Mouse (Mus musculus): ENCODE results near the gene Ddit4.
A peak's percentile ranks its signal among the peaks of the same experiment; 100 is the strongest.
"Not testable (repeated sequence)": the region's sequence is repeated elsewhere in the genome, so short reads cannot be mapped to it uniquely, and the experiment has no call there.

The Ddit4 gene

GRCm38 (mm10) chr10:59951211-59952151 lies at the start of gene Ddit4:
Gene Ddit4, minus strand, starts transcription at chr10:59951834.
- peak; percentile 100 for DNase-seq

GRCm38 (mm10) chr10:59999057-59999456 lies 47.4 kb upstream of the Ddit4 start:
- DNase-seq: no peak

- peak; percentile 51 to 56 for DNase-seq
Observed at GRCm38 (mm10) chr10:59997591-59997990, 46.0 kb upstream of the Ddit4 start.

- no peak for DNase-seq
Observed at GRCm38 (mm10) chr10:59995889-59996288, 44.3 kb upstream of the Ddit4 start.

GRCm38 (mm10) chr10:59993813-59994212 lies 42.2 kb upstream of the Ddit4 start:
- not testable (repeated sequence) for DNase-seq

- no peak for DNase-seq
Observed at GRCm38 (mm10) chr10:59992024-59992423, 40.4 kb upstream of the Ddit4 start.

- DNase-seq: no peak
Observed at GRCm38 (mm10) chr10:59991262-59991880, 39.7 kb upstream of the Ddit4 start.

- no peak for DNase-seq
Observed at GRCm38 (mm10) chr10:59990393-59990792, 38.8 kb upstream of the Ddit4 start.

- DNase-seq: no peak
Observed at GRCm38 (mm10) chr10:59988036-59988435, 36.4 kb upstream of the Ddit4 start.

- no peak for DNase-seq
Observed at GRCm38 (mm10) chr10:59982379-59982873, 30.8 kb upstream of the Ddit4 start.

GRCm38 (mm10) chr10:59981792-59982191 lies 30.2 kb upstream of the Ddit4 start:
- DNase-seq: no peak

GRCm38 (mm10) chr10:59981336-59981735 lies 29.7 kb upstream of the Ddit4 start:
- no peak for DNase-seq

GRCm38 (mm10) chr10:59980815-59981244 lies 29.2 kb upstream of the Ddit4 start:
- DNase-seq: no peak

- DNase-seq: peak; percentile 80 to 88
Observed at GRCm38 (mm10) chr10:59978873-59979743, 27.5 kb upstream of the Ddit4 start.

- no peak for DNase-seq
Observed at GRCm38 (mm10) chr10:59978401-59978800, 26.8 kb upstream of the Ddit4 start.

- no peak for DNase-seq
Observed at GRCm38 (mm10) chr10:59977715-59978343, 26.2 kb upstream of the Ddit4 start.

- DNase-seq: no peak
Observed at GRCm38 (mm10) chr10:59977141-59977540, 25.5 kb upstream of the Ddit4 start.

GRCm38 (mm10) chr10:59974786-59975185 lies 23.2 kb upstream of the Ddit4 start:
- DNase-seq: no peak

GRCm38 (mm10) chr10:59974191-59974664 lies 22.6 kb upstream of the Ddit4 start:
- peak; percentile 79 to 80 for DNase-seq

- no peak for DNase-seq
Observed at GRCm38 (mm10) chr10:59973400-59973799, 21.8 kb upstream of the Ddit4 start.

GRCm38 (mm10) chr10:59972999-59973398 lies 21.4 kb upstream of the Ddit4 start:
- DNase-seq: no peak

- peak; percentile 68 to 77 for DNase-seq
Observed at GRCm38 (mm10) chr10:59972534-59972933, 20.9 kb upstream of the Ddit4 start.

All from kidney, adult 8-10 months (tissue).